Mouse (Mus musculus) forebrain, postnatal 0 days (tissue): ENCODE measurements around the gene Psenen. TPM values are rescaled to one million over a fixed set of nuclear protein-coding genes. Genes with fewer than 3 reads are reported as not detected.

Experiments
- ATAC-seq: fragments of 200-750 bp; cut with Nextera tagmentation; 2 replicates; pipeline ENCODE4 v1.8.0; 2017; ENCODE audit warnings: mild to moderate bottlenecking, moderate library complexity
- DNase-seq: peaks from one replicate; pipeline ENCODE4 v3.0.0-alpha.2; 2015
- H3K27ac ChIP-seq: fragments of 300-500 bp; sonication (generic); 2 replicates; pipeline ENCODE4 v1.5.1; 2014; ENCODE audit warnings: low read depth, mild to moderate bottlenecking, antibody characterized with exemption, low read length, moderate library complexity, mixed read lengths
- H3K27me3 ChIP-seq: fragments of 300-500 bp; sonication (generic); 2 replicates; pipeline ENCODE4 v1.6.1; 2014; ENCODE audit warnings: mild to moderate bottlenecking, low read length, mixed read lengths; ENCODE audit not compliant: insufficient read depth
- H3K36me3 ChIP-seq: fragments of 300-500 bp; sonication (generic); 2 replicates; pipeline ENCODE4 v1.6.1; 2014; ENCODE audit warnings: mild to moderate bottlenecking, moderate library complexity; ENCODE audit not compliant: insufficient read depth
- H3K4me1 ChIP-seq: fragments of 300-500 bp; sonication (generic); 2 replicates; pipeline ENCODE4 v1.6.1; 2014; ENCODE audit warnings: antibody characterized with exemption; ENCODE audit not compliant: insufficient read depth
- H3K4me2 ChIP-seq: fragments of 300-500 bp; sonication (generic); 2 replicates; pipeline ENCODE4 v1.6.1; 2014; ENCODE audit warnings: low read depth, mild to moderate bottlenecking, moderate library complexity
- H3K4me3 ChIP-seq: fragments of 300-500 bp; sonication (generic); 2 replicates; pipeline ENCODE4 v1.5.1; 2014; ENCODE audit warnings: low read depth, low read length, mixed read lengths
- H3K9ac ChIP-seq: fragments of 300-500 bp; sonication (generic); 2 replicates; pipeline ENCODE4 v1.6.1; 2014; ENCODE audit warnings: mild to moderate bottlenecking
- H3K9me3 ChIP-seq: fragments of 300-500 bp; sonication (generic); 2 replicates; pipeline ENCODE4 v1.6.1; 2016; ENCODE audit warnings: low read length
- CTCF ChIP-seq: sonication (generic); IDR thresholded peaks from 2 replicates; pipeline ENCODE4 v1.5.1; 2016; ENCODE audit warnings: antibody characterized with exemption, control low read depth, low read depth
- WGBS: fragments of 180-500 bp; shearing (Covaris S2); extraction: QIAGEN DNeasy Blood & Tissue Kit; methylation state at CpG from one replicate; pipeline ENCODE4 v1.1.7; 2014; 5-methylcytosine and 5-hydroxymethylcytosine counted together
- polyA plus RNA-seq: library from polyadenylated mRNA; unstranded; fragments of >200 nt; fragmentation: Nextera tagmentation; extraction: Ambion mirVana; gene quantifications from 2 replicates; pipeline ENCODE4 v1.2.1, GENCODE M21; 2015
- total RNA-seq: library from RNA; depleted of rRNA; stranded (reverse); fragments of >200 nt; gene quantifications from 2 replicates; pipeline ENCODE4 v1.2.3, GENCODE M21; 2014

Psenen gene
- total and polyA plus RNA-seq, 2 experiments from 2014 or later = 70.9 to 141 TPM

DNA sequence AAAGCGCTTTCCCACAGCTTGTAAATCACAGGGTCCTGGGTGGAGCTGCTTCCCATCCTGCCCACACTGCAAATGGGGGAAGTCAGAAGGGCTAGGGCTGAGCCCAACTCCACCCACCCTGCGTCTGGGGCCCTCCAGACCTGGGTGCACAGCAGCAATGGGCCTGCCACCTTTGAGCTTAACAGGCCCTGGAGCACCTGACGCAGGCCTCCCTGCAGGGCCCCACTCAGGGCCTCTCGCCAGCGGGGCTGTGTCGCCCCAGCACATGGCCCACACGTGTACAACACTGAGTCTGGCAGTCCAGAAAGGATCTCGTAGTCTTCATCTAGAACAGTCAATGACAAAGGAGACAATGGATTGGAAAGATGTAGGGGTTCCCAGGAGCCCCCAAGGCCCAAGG, 16.5 kb upstream of the Psenen start:
- H3K9me3 ChIP-seq = no peaks in the 10 kb centered on the region
- no peak for TF ChIP-seq CTCF
- ATAC-seq = no peak
- 94% methylated on average over 8 of the region's 8 CpGs for WGBS
- H3K9ac ChIP-seq = no peak overlapping the region
- no peak overlapping the region for H3K27ac ChIP-seq
- no peaks in the 10 kb centered on the region for H3K4me1 ChIP-seq
- H3K4me2 ChIP-seq = no peak overlapping the region
- peaks cover 98% of the 10 kb centered on the region for H3K36me3 ChIP-seq
- no peak for DNase-seq
- H3K4me3 ChIP-seq = no peak overlapping the region
- no peaks in the 10 kb centered on the region for H3K27me3 ChIP-seq

DNA sequence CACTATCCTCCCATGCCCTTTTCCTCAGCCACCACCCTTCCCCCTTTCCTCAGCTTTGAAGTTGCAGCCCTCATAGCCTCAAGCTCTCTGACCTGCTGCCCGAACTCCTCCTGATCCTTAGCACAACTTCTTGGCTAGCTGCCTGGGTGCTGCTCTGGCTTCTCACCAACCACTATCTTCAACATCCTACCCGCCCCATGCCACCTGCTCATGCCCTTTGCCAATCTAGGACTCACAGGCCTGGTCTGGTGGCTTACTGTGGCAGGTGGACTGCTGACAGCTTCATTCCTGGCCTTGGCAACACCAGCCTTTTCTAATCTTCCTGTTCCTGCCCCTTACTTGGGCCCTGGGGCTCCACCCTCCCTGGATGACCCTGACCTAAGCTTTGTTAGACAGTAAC, 9.5 kb upstream of the Psenen start:
- 66% methylated on average over 2 of the region's 2 CpGs for WGBS
- no peak for TF ChIP-seq CTCF
- Histone ChIP-seq H3K36me3 (peaks cover 98% of the 10 kb centered on the region), H3K27me3 (no peaks in the 10 kb centered on the region), H3K9me3 (no peaks in the 10 kb centered on the region), H3K27ac (no peak overlapping the region), H3K4me3 (no peak overlapping the region), H3K4me1 (no peaks in the 10 kb centered on the region), H3K9ac (no peak overlapping the region), H3K4me2 (no peak overlapping the region)
- no peak for DNase-seq
- no peak for ATAC-seq

DNA sequence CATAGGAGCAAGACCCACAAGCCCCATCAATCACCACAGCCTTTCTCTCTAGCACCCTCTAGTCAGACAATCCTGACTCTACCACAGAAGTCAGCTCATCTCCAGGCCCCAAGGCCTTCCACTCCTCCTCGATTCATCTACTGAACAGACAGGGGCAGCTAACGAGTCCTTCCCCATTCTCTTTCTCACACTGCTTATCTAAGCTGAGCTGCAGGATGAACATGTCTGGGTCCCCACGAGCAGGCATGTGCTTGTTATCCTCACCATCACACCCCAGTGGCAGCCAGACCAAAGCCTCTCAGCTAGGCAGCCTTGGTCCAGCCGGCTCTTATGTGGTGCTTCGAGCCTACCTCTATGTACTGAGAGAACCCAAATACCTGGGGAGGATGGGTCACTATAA, 9.0 kb upstream of the Psenen start:
- H3K9ac ChIP-seq = no peak overlapping the region

DNA sequence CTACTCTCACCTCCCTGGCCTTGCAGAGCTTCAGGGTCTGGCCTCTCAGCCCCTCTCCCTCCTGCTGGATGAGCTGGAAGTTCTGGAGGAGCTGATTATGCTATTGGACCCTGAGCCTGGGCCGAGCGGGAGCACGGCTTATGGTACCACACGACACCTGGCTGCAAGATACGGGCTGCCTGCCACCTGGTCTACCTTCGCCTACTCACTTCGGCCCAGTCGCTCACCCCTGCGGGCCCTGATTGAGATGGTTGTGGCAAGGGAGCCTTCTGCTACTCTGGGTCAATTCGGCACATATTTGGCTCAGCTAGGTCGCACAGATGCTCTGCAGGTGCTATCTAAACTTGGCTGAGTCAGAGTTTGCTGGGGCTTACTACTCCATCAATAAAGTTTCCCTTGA, 4.1 kb upstream of the Psenen start:
- no peak for DNase-seq
- H3K4me3 ChIP-seq = no peak overlapping the region
- no peak overlapping the region for H3K4me2 ChIP-seq
- no peaks in the 10 kb centered on the region for H3K27me3 ChIP-seq
- H3K27ac ChIP-seq = no peak overlapping the region
- 89% methylated on average over 11 of the region's 11 CpGs for WGBS
- TF ChIP-seq CTCF = no peak
- H3K4me1 ChIP-seq = no peaks in the 10 kb centered on the region
- H3K36me3 ChIP-seq = peaks cover 65% of the 10 kb centered on the region
- no peak for ATAC-seq
- no peaks in the 10 kb centered on the region for H3K9me3 ChIP-seq
- no peak overlapping the region for H3K9ac ChIP-seq

More for the DNA sequence above, 9.0 kb upstream of the Psenen start:
- ATAC-seq (no peak), DNase-seq (no peak)
- H3K9me3 ChIP-seq = no peaks in the 10 kb centered on the region
- no peak overlapping the region for H3K4me2 ChIP-seq
- 82% methylated on average over 5 of the region's 5 CpGs for WGBS
- H3K27ac ChIP-seq = no peak overlapping the region
- TF ChIP-seq CTCF = no peak
- H3K4me1 ChIP-seq = no peaks in the 10 kb centered on the region
- H3K4me3 ChIP-seq = no peak overlapping the region
- no peaks in the 10 kb centered on the region for H3K27me3 ChIP-seq
- peaks cover 96% of the 10 kb centered on the region for H3K36me3 ChIP-seq

DNA sequence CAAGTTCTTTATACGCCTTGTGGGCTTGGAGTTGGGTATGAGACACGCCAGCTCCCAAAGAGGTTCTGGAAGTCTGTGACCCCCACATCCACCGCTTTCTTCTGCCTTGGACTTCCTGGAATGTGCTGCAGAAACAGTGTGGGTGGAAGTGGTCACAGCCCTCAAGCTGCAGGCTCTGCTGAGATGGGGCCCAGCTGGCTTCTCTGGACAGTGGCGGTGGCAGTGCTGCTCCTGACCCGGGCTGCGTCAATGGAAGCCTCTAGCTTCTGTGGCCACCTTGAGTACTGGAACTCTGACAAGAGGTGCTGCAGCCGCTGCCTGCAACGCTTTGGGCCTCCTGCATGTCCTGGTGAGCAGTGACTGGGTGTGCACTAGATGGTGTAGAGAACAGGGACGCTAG, 2.6 kb upstream of the Psenen start:
- Histone ChIP-seq H3K36me3 (peaks cover 51% of the 10 kb centered on the region), H3K27ac (no peak overlapping the region), H3K27me3 (no peaks in the 10 kb centered on the region), H3K4me3 (no peak overlapping the region), H3K4me1 (no peaks in the 10 kb centered on the region; the same call in 1 of the 2 replicates), H3K4me2 (no peak overlapping the region), H3K9me3 (no peaks in the 10 kb centered on the region), H3K9ac (no peak overlapping the region)
- DNase-seq (no peak), ATAC-seq (no peak)
- WGBS = 91% methylated on average over 9 of the region's 9 CpGs
- TF ChIP-seq CTCF = no peak

DNA sequence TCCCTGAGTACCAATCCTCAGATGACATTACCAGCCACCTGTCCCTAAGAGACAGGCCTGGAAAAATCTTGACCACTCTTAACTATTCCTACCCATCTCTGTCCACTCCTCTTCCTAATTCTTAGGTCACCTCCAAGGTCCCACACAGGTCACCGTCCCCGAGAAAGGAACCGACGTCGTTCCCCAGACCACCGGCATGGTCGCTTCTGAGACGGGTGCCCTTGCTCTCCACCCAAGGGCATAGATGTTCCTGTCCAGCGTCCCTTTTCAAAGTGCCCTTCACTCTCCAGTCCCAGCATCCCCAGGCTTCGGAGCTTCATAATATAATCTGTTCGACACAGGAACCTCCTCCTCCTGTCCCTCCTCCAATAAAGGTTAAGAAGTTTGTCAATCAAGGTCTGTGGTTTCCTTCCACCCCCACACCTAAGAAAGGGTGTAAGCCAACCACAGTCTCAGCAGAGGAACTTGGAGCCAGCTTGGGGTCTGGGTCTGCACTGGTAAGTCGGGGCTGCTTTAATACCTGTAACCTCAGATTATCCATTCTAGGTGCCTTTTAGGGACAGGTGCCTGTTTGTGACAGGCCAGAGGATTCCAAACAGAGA, 1.6 kb upstream of the Psenen start, which contains the start of gene Igflr1:
Igflr1 (plus strand) TSS at position 458 of the 602 bp plus-strand sequence.
- Histone ChIP-seq H3K27ac (no peak within 1 kb of the TSS), H3K9me3 (no peaks in the 10 kb centered on the region), H3K4me1 (no peaks in the 10 kb centered on the region; the same call in 1 of the 2 replicates), H3K4me3 (no peak within 1 kb of the TSS), H3K27me3 (no peaks in the 10 kb centered on the region), H3K9ac (no peak within 1 kb of the TSS), H3K4me2 (peak within 1 kb of the TSS; percentile 83; the same call in 1 of the 2 replicates), H3K36me3 (peaks cover 41% of the 10 kb centered on the region)
- DNase-seq (no peak), ATAC-seq (no peak)
- no peak for TF ChIP-seq CTCF
- 97% methylated on average over 12 of the region's 12 CpGs for WGBS

DNA sequence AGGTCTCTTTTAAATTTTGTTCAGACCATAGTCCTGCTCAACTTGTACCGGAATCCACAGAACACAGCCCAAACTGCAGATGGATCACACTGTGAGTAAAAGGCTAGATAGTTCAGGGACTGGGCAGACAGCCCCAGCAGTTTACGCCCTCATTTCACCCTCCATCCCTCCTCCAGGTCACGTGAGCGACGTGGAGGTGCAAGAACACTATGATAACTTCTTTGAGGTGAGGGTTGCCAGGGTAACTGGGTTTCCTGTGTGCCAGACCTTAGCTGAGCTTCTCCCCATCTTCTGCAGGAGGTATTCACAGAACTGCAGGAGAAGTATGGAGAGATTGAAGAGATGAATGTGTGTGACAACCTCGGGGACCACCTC, 466 bp upstream of the Psenen start:
- Histone ChIP-seq H3K4me2 (peak overlapping the region; percentile 83), H3K4me1 (peaks cover 4% of the 10 kb centered on the region), H3K9ac (peak overlapping the region; percentile 83), H3K36me3 (peaks cover 30% of the 10 kb centered on the region), H3K27me3 (no peaks in the 10 kb centered on the region), H3K27ac (peak overlapping the region; percentile 91), H3K9me3 (no peaks in the 10 kb centered on the region), H3K4me3 (peak overlapping the region; percentile 83)
- no peak for ATAC-seq
- 27% methylated on average over 6 of the region's 6 CpGs for WGBS
- no peak for DNase-seq
- TF ChIP-seq CTCF = no peak
